Mouse (Mus musculus) liver (tissue): Measurements from ENCODE around the gene Sema4c.

Experiments used
- DNase-seq: peaks from one replicate; pipeline ENCODE4 v3.0.0-alpha.2; 2020; ENCODE audit warnings: mixed read lengths

Gene Sema4c

GRCm38 (mm10) chr1:36533546-36533945 lies 24.6 kb downstream of the Sema4c start:
- no peak for DNase-seq

- no peak for DNase-seq
Observed at GRCm38 (mm10) chr1:36531461-36531860, 26.7 kb downstream of the Sema4c start.

- no peak for DNase-seq
Observed at GRCm38 (mm10) chr1:36530962-36531361, 27.2 kb downstream of the Sema4c start.

GRCm38 (mm10) chr1:36530485-36530884 lies 27.7 kb downstream of the Sema4c start:
- DNase-seq = no peak

GRCm38 (mm10) chr1:36529875-36530274 lies 28.3 kb downstream of the Sema4c start:
- DNase-seq = no peak

- no peak for DNase-seq
Observed at GRCm38 (mm10) chr1:36529274-36529673, 28.9 kb downstream of the Sema4c start.

GRCm38 (mm10) chr1:36528351-36528750 lies 29.8 kb downstream of the Sema4c start:
- no peak for DNase-seq

GRCm38 (mm10) chr1:36526903-36527302 lies 31.2 kb downstream of the Sema4c start:
- DNase-seq = no peak

- DNase-seq = no peak
Observed at GRCm38 (mm10) chr1:36525774-36526173, 32.4 kb downstream of the Sema4c start.

GRCm38 (mm10) chr1:36524058-36524457 lies 34.1 kb downstream of the Sema4c start:
- no peak for DNase-seq

GRCm38 (mm10) chr1:36523332-36524013 lies 34.7 kb downstream of the Sema4c start:
- DNase-seq = no peak

GRCm38 (mm10) chr1:36522210-36522609 lies 35.9 kb downstream of the Sema4c start:
- DNase-seq = no peak

- DNase-seq = no peak
Observed at GRCm38 (mm10) chr1:36519626-36520025, 38.5 kb downstream of the Sema4c start.

- DNase-seq = no peak
Observed at GRCm38 (mm10) chr1:36518259-36518658, 39.9 kb downstream of the Sema4c start.

- peak; percentile 29 for DNase-seq
Observed at GRCm38 (mm10) chr1:36513718-36514117, 44.4 kb downstream of the Sema4c start.

GRCm38 (mm10) chr1:36513310-36513709 lies 44.8 kb downstream of the Sema4c start:
- no peak for DNase-seq

GRCm38 (mm10) chr1:36512966-36513280 lies 45.2 kb downstream of the Sema4c start:
- no peak for DNase-seq

- DNase-seq = peak; percentile 39
Observed at GRCm38 (mm10) chr1:36512089-36512965, 45.8 kb downstream of the Sema4c start.

GRCm38 (mm10) chr1:36511289-36512021 lies 46.7 kb downstream of the Sema4c start, which contains the start of gene Cnnm3:
Gene Cnnm3 (plus strand): TSS chr1:36511867.
- peak; percentile 99 for DNase-seq

GRCm38 (mm10) chr1:36508238-36508637 lies 49.9 kb downstream of the Sema4c start:
- no peak for DNase-seq

GRCm38 (mm10) chr1:36501261-36501660 lies 56.9 kb downstream of the Sema4c start:
- DNase-seq = peak; percentile 75
